Mouse (Mus musculus): ENCODE measurements around the gene Metrnl.

GRCm38 (mm10) chr11:121712987-121713386, 11.6 kb downstream of the Metrnl start:
- TF ChIP-seq MAZ (IDR thresholded peaks at IDR 0.05; ENCODE audit: low read depth, low read length) (no peak), UBTF (IDR thresholded peaks at IDR 0.05; ENCODE audit: low read depth, low read length) (no peak), CTCF (conservative IDR thresholded peaks at IDR 0.05 in 1 of 2, IDR thresholded peaks at IDR 0.05 in 1 of 2; ENCODE audit: low read depth in 2 of 2, low read length in 2 of 2) (no peak)
